Mouse (Mus musculus) small intestine, adult 2 months (tissue): ENCODE measurements at regions not wholly inside any gene's neighbourhood (a gene's known extent, or its start where the extent isn't known, plus 50 kb on each side); places are given as distances from the start of the nearest gene placed in this dataset.

ENCODE experiments used
- H3K27ac ChIP-seq: fragments of 200-500 bp; 2 replicates; pipeline ENCODE4 v1.5.1; 2012; ENCODE audit warnings: low read depth, low read length, control low read depth, inconsistent platforms; ENCODE audit not compliant: insufficient read depth
- H3K27me3 ChIP-seq: fragments of 200-500 bp; 2 replicates; pipeline ENCODE4 v1.6.1; 2012; ENCODE audit warnings: mild to moderate bottlenecking, moderate library complexity, low read length, inconsistent platforms; ENCODE audit not compliant: control insufficient read depth, insufficient read depth
- H3K36me3 ChIP-seq: fragments of 200-500 bp; 2 replicates; pipeline ENCODE4 v1.6.1; 2012; ENCODE audit warnings: mild to moderate bottlenecking, low read length, control low read depth, inconsistent platforms; ENCODE audit not compliant: control insufficient read depth, insufficient read depth
- H3K4me1 ChIP-seq: fragments of 200-500 bp; 2 replicates; pipeline ENCODE4 v1.6.1; 2012; ENCODE audit warnings: low read length, inconsistent platforms, mixed read lengths; ENCODE audit not compliant: control insufficient read depth, insufficient read depth, insufficient read length
- H3K4me3 ChIP-seq: fragments of 200-500 bp; 2 replicates; pipeline ENCODE4 v1.5.1; 2012; ENCODE audit warnings: low read depth, mild to moderate bottlenecking, control low read depth, inconsistent platforms, low read length, moderate library complexity
- CTCF ChIP-seq: fragments of 200-500 bp; IDR thresholded peaks from 2 replicates; pipeline ENCODE4 v1.5.1; 2012; ENCODE audit warnings: low read depth, mild to moderate bottlenecking, control low read depth, inconsistent platforms, low read length, moderate library complexity, mixed read lengths; ENCODE audit not compliant: insufficient replicate concordance, insufficient read length; ENCODE audit errors: extremely low read depth
- POLR2A ChIP-seq: fragments of 200-500 bp; IDR thresholded peaks from 2 replicates; pipeline ENCODE4 v1.6.1; 2012; ENCODE audit warnings: low read depth, mild to moderate bottlenecking, control low read depth, inconsistent platforms, low read length, moderate library complexity
- WGBS: fragments of 180-500 bp; shearing (Covaris S2); methylation state at CpG from one replicate; pipeline ENCODE4 v1.1.7; 2018; 5-methylcytosine and 5-hydroxymethylcytosine counted together

DNA sequence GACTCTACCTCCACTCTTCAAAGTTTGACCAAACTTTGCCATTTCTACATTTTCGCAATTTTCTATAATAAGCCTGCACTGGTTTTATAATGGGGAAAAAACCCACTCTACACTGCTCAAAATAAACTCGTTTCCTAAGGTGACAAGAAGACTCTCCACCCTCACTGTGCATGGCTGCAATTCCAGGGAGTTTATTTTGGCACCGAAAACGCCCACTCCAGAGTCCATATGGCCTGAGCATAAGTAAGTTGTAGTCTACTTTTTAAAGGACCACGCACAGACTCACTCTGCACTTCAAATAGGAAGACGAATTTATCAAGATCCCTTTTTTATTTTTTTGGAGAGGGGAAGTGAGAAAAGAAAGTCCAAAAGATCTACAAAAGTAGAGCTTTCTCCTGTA lies 219.4 kb downstream of the Pdcd6ip start:
- Histone ChIP-seq H3K4me3 (no peak overlapping the region), H3K27ac (no peak overlapping the region), H3K27me3 (no peaks in the 10 kb centered on the region), H3K4me1 (no peaks in the 10 kb centered on the region), H3K36me3 (no peaks in the 10 kb centered on the region)
- TF ChIP-seq CTCF (no peak), POLR2A (no peak)
- 70% methylated on average over 6 of the region's 6 CpGs for WGBS

DNA sequence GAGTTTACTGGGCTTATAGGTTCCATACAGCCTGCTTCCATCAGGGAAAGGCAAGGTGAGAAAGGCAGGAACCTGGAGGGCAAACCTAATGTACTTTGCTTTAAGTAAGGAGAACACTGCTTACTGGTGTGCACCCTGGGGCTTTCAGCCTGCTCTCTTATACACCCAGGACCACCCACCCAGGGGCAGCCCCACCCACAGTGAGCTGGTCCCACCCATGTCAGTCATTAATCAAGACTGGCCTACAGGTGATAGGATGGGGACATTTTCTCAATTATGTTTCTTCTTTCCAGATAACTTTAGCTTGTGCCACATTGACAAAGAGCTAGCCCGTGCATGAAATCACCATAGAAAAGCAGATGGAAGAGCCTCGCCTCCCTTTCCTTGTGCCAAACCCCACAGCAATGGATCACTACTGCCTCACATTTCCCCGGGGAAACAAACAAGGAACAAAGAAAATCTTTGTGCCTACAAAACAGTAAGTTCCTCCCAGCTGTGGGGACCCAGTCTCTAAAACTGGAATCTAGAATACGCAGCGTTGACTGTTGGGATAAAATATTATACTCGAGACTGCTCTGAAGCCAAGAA lies 221.5 kb downstream of the Pdcd6ip start:
- Histone ChIP-seq H3K27ac (no peak overlapping the region), H3K4me3 (no peak overlapping the region), H3K27me3 (no peaks in the 10 kb centered on the region), H3K4me1 (no peaks in the 10 kb centered on the region), H3K36me3 (no peaks in the 10 kb centered on the region)
- no peak for TF ChIP-seq CTCF
- no peak for TF ChIP-seq POLR2A
- WGBS = 78% methylated on average over 6 of the region's 6 CpGs

GRCm38 (mm10) chr9:113479897-113480296 lies 228.2 kb downstream of the Pdcd6ip start:
- H3K4me1 ChIP-seq = no peaks in the 10 kb centered on the region
- no peak overlapping the region for H3K27ac ChIP-seq
- 75% methylated on average over 3 of the region's 3 CpGs for WGBS
- no peaks in the 10 kb centered on the region for H3K27me3 ChIP-seq
- TF ChIP-seq POLR2A (no peak), CTCF (no peak)
- no peak overlapping the region for H3K4me3 ChIP-seq
- no peaks in the 10 kb centered on the region for H3K36me3 ChIP-seq

DNA sequence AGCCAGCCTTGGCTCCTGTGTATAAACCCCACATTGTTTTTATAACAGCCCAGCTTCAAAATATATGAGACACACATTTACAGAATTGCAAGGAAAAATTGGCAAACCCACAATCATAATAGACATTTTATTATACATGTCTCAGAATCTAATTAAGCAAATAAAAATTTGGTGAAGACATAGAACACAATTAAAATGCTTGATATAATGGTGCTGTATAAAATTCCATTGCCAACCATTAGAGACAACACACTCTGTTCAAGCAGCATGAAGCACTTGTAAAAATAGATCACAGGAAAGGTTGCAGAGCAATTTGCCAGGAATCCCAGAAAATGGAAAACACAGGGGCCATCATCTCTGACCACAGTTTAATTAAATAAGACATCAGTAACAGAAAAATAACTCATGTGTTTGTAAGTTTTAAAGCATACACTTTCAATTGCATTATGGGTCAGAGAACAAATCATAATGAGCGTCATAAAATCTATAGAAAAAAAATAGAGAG lies 229.2 kb downstream of the Pdcd6ip start:
- Histone ChIP-seq H3K27me3 (no peaks in the 10 kb centered on the region), H3K36me3 (no peaks in the 10 kb centered on the region), H3K4me3 (no peak overlapping the region), H3K27ac (no peak overlapping the region), H3K4me1 (no peaks in the 10 kb centered on the region)
- no peak for TF ChIP-seq CTCF
- no peak for TF ChIP-seq POLR2A
- 78% methylated on average over 1 of the region's 1 CpGs for WGBS

GRCm38 (mm10) chr9:113471781-113472180 lies 236.3 kb downstream of the Pdcd6ip start:
- TF ChIP-seq POLR2A (no peak), CTCF (no peak)

GRCm38 (mm10) chr9:113462888-113463287 lies 245.2 kb downstream of the Pdcd6ip start:
- Histone ChIP-seq H3K36me3 (no peaks in the 10 kb centered on the region), H3K27me3 (no peaks in the 10 kb centered on the region), H3K27ac (no peak overlapping the region), H3K4me1 (no peaks in the 10 kb centered on the region), H3K4me3 (no peak overlapping the region)
- TF ChIP-seq CTCF = no peak
- no peak for TF ChIP-seq POLR2A
- 36% methylated on average over 2 of the region's 2 CpGs for WGBS

More at GRCm38 (mm10) chr9:113471781-113472180, 236.3 kb downstream of the Pdcd6ip start:
- no peaks in the 10 kb centered on the region for H3K4me1 ChIP-seq
- H3K27ac ChIP-seq = no peak overlapping the region
- H3K27me3 ChIP-seq = no peaks in the 10 kb centered on the region
- WGBS = 78% methylated on average over 6 of the region's 6 CpGs
- no peaks in the 10 kb centered on the region for H3K36me3 ChIP-seq
- H3K4me3 ChIP-seq = no peak overlapping the region

DNA sequence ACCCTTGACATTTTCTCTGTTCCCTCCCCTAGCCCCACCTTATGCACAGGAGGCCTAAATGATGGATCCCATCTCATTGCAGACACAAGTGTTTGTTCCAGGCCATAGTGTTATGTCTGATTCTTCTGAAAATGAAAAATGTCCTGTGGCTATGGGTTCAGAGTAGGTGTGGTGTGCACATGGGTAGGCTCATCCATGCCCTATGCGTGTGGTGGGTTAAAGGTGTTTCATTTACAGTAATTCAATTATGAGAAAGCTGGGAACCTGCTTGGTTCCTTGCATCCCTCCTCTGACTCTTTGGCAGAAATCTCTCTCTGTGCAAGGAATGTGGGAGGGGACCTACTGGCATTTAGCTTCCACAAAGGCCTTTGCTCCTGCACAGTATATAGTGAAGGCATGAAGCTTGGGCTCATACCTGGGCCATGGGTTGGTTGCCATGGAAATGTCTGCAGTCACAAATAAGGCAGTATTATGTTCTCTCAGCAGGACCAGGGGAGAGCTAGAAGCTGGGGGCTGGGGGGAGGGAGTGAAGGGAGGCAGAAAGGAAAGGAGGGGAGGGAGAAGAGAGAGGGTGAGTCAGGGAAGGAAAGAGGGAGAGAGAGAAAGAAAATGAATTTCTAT lies 245.7 kb downstream of the Pdcd6ip start:
- Histone ChIP-seq H3K4me1 (no peaks in the 10 kb centered on the region), H3K27ac (no peak overlapping the region), H3K27me3 (no peaks in the 10 kb centered on the region), H3K36me3 (no peaks in the 10 kb centered on the region), H3K4me3 (no peak overlapping the region)
- 91% methylated on average over 1 of the region's 1 CpGs for WGBS
- TF ChIP-seq CTCF = no peak

DNA sequence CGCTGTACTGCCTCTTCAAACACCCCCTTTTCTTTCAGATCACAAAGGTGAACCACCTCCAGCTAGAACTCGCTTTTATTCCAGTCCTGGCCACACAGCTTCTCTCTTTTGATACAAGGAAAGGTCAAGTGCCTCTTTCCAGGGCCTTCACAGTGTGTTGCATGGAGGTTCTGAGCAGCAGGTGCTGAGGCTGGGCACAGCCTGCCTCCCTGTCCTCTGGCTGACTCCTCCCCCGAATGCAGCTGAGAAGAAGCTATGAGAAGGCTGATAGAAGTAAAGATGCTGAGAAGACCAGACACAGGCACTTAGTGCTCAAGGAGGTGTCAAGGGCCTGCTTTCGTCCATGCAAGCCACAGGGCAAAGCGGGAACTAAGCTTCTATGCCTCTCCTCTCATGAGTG lies 248.2 kb downstream of the Pdcd6ip start:
- TF ChIP-seq POLR2A (no peak), CTCF (no peak)
- Histone ChIP-seq H3K27ac (no peak overlapping the region), H3K27me3 (no peaks in the 10 kb centered on the region), H3K4me3 (no peak overlapping the region), H3K36me3 (no peaks in the 10 kb centered on the region), H3K4me1 (no peaks in the 10 kb centered on the region)
- WGBS = 71% methylated on average over 5 of the region's 5 CpGs
